Mouse (Mus musculus) 3134 (cell line): Measurements from ENCODE around the gene Adcy3.
A peak's percentile ranks its signal among the peaks of the same experiment; 100 is the strongest.

Experiments used
- DNase-seq: peaks from one replicate; pipeline ENCODE4 v3.0.0-alpha.2; 2011; ENCODE audit warnings: low spot score; ENCODE audit not compliant: insufficient read length; ENCODE audit errors: extremely low read depth

Gene Adcy3

GRCm38 (mm10) chr12:4179671-4180233 is 46.8 kb downstream of the Adcy3 start:
- DNase-seq = no peak

DNA sequence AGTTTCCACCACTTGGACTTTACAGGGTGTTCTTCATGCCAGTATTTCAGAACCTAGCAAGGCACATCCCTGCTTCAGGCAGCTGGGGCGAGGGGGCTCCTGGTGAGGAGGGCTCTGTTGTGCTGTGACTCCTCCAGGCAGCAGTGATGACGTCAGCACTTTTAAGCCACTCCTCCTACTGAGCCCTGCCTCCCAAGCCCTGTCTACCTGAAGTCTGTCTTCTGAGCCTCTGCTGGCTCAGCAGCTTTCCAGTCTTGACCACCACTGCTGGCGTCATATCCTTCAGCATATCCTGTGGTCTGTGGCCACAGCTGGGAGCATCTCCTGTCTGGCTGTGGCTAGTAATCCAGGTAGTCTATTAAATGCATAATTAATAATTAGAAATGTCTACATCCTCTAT is 47.6 kb downstream of the Adcy3 start:
- DNase-seq = no peak

- DNase-seq = no peak
Measured at GRCm38 (mm10) chr12:4184648-4185047, 51.7 kb downstream of the Adcy3 start.

DNA sequence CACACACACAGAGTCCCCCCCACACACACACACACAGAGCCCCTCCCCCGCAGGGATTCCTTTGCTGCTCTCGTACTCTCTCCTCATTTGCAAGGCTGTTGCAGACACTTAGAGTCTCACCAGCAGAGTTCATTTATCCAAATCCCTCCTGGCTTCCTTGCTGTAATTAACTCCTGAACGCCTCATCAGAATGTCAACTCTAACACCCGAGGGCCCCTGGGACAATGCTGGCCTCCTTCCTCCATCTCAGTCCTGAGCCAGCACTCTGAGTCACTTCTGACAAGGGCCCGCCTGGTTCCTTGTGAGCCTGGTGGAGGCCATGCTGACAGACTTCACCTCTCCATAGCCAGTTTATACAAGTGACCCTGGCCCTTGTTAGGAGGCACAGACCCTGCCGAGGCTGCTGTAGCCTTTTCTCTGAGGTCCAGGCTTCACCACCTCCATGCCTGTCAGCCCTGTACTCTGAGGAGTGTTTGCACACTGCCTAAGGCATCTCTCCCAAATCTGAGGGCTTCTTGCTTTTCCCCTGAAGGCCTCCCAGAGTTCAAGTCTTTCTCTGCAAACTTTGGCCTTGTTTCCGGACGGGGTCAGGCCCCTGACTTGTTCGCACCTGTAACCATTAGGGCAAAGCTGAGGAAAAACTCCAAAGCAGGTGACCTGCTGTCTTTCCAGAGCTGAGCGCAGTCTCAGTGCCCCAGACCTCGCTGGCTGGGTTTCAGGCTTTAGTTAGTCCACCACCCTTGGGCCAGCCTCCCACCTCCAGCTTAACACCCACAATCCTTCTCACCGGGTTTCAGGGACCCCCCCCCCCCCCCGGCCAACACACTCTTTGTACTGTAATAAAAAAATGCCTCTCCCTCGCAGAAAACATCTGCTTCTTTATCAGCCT is 55.5 kb downstream of the Adcy3 start:
- peak; percentile 59 for DNase-seq

DNA sequence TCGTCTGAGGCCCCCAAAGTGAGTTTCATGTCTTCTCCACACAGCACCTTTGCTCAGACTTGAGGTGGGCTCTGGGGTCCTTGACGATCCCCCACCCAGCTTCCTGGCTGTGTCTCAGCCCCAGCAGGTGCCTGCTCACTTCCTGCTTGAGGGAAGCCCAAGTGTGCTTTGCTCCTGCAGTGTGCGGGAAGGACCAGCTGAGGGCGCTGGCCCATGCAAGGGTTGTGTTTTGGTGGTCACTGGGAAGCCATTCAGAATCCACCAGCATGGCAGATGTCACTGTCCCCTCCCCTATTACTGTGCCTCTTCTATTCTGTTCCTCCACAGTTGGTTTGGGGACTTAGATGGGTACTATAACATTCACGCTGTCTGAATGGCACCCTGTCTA is 56.2 kb downstream of the Adcy3 start:
- DNase-seq = no peak

DNA sequence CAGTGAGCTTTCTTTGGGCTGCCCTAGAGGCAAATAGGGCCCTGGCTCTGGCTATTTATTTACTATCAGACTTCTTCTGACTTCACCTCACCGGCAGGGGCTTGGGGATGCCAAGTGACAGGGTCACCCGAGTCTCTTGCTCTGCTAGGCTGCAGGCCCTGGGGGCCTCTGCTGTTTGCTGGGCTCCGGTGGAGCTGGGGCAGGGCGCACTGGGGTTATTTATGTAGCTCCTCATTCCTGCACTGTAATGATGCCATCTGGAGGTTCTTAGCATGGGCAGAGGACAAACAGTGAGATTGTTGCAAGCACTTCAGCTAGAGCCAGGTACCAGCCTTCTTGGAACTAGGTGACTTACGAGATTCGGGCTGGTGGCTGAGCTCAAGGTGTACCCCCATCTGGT is 59.6 kb downstream of the Adcy3 start:
- no peak for DNase-seq

- no peak for DNase-seq
Measured at GRCm38 (mm10) chr12:4193025-4193740, 60.3 kb downstream of the Adcy3 start.

GRCm38 (mm10) chr12:4194643-4195042 is 61.7 kb downstream of the Adcy3 start:
- DNase-seq = no peak

GRCm38 (mm10) chr12:4198702-4199101 is 65.8 kb downstream of the Adcy3 start:
- no peak for DNase-seq

DNA sequence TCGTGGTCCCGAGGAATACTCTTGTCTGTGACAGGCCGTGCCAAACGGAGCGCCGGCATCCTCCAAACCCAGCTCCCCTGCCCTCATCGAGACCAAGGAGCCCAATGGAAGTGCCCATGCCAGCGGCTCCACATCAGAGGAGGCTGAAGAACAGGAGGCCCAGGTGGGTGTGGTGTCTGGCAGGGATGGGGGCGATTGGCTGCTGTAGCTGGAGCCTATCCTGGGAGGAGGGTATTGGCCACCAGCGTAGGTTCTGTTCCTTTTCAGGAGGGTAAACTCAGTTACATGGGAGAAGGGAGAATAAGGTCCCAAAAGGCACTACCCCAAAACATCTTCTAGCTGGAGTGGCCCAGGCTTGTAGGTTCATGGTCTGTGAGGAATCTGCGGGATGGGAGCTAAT is 66.4 kb downstream of the Adcy3 start:
- no peak for DNase-seq

- no peak for DNase-seq
Measured at GRCm38 (mm10) chr12:4201454-4202200, 68.7 kb downstream of the Adcy3 start.

GRCm38 (mm10) chr12:4202206-4202605 is 69.3 kb downstream of the Adcy3 start:
- DNase-seq = no peak

DNA sequence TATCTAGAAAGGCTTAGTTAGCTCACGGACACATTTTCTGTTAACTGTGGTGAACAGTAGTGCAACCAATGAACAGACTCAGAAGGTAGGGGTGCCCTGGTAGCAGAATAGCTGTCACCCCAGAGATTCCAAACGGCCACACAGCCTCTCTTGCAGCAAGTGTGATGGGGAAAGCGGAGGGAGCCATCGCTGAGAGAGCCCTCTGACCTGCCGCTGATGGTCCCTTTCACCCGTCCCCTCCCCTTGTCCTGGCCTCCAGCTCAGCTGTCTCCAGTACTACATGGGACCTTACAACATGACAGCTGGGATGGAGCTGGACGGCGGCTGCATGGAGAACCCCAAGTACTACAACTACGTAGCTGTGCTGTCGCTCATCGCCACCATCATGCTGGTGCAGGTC is 73.2 kb downstream of the Adcy3 start:
- no peak for DNase-seq

- DNase-seq = no peak
Measured at GRCm38 (mm10) chr12:4208405-4209133, 75.7 kb downstream of the Adcy3 start.

DNA sequence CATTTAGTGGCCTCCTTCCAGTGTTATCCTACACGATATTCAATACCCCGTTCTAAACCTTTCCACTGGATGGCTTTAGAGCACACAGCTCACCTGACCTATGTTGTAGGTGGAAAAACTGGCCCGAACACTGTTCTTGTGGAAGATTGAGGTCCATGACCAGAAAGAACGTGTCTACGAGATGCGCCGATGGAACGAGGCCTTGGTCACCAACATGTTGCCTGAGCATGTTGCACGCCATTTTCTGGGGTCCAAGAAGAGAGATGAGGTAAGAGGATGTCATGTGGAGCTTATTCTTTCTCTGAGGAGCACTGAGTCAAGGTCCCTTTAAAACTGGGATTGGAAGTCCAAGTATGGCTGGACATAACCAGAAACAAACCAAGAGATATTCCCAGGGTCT is 76.3 kb downstream of the Adcy3 start:
- no peak for DNase-seq

GRCm38 (mm10) chr12:4211174-4211573 is 78.3 kb downstream of the Adcy3 start:
- no peak for DNase-seq

- no peak for DNase-seq
Measured at GRCm38 (mm10) chr12:4212908-4213307, 80.0 kb downstream of the Adcy3 start.

DNA sequence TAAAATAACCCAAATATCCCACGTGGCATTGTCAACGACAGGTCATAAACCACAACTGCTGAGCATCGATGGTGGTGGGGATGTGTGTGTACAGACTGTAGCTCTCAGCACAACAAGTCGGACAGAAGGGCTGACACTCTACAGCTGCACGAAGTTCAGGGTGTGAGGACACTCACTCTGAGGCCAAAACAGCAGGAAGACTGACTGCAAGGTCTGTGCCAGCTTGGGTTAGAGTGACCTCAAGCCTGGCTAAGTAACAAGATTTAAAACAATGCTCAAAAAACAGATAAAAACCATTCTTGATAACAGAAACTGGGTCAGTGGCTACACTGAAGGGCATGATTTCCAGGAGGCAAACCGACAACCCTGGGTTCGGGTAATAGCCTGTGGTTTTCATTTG is 97.3 kb downstream of the Adcy3 start:
- no peak for DNase-seq

DNA sequence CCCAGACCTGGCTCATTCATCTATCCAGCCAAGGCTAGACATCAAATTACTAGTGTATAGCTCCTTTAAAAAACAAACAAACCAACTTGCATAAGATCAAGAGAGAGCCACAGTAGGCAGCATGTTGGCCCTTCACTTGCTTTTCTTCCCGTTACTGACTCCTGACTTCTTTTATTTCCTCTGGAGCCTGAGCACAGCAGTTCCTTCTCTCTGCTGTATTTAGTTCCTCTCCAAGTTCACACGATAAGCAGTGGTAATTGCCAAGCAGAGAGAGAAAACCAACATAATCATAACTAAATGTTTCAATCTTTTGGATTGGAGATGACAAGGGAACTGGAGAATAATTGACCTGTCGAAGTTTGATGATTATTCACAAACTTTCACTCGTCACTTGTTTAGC is 99.9 kb downstream of the Adcy3 start:
- DNase-seq = no peak
